Mouse (Mus musculus) adrenal gland, postnatal 10 days (tissue): ENCODE data around the gene Gm26920. TPM values are rescaled to one million over a fixed set of nuclear protein-coding genes. Genes with fewer than 3 reads are reported as not detected.

Experiments used
- DNase-seq: peaks from one replicate; pipeline ENCODE4 v3.0.0; 2021; ENCODE audit warnings: mixed read lengths
- total RNA-seq, 2 experiments: library from RNA; stranded (reverse); gene quantifications; 2 replicates each; pipeline ENCODE4 v1.2.3; 2021

Gene Gm26920
- total RNA-seq, 2 experiments from 2014 or later, result 0.63 to 0.73 TPM

DNA sequence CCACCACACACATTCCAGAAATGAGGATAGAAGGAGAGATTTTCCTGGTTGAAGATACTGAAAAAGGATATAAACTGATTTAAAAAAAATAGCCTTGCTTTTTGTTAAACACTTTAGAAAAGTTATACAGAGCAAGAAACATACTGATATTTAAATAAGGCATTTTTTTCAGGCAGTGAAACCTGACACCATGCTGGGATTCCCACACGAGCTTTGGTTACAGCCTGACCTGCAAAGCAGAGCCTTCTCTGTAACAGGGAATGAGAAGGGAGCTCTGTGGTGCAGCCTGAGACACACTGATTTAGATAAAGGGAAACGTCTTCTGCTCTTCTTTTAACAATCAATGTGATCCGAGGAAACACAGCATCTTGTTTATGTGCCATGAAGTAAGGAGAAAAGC lies 36.6 kb downstream of the Gm26920 start:
- DNase-seq, result no peak

DNA sequence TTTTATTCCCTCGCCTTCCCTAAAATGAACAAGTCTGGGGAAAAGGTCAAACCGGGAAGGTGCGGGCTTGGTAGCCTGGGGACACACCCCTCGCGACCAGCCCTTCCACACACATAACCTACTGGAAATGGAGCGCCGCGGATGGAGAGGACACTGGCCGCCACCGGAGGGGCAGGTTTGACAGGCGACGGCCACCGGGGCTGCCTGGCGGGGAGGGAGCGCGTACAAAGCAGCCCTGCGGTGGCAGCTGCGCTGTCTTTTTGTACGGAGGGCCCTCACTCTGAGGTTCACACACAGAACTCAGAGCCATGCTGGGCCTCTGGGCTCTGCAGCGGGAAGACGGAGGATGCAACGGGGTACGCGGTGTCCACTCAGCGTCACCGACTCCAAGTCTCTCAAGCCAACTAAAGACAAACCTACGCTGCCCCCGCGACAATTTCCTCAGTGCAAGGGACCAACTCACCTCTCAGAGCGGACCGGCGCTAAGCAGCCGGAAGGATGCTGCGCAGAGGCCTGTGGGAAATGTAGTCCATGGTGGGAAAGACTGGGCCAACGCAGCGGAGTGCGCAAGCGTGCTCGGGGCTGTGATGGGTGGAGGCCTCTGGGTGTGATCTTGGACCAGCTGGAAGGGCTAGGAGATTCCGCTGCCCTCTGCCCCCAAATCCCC lies 39.2 kb downstream of the Gm26920 start, which contains the start of gene Zfp14:
TSS of gene Zfp14 (minus strand) at position 499 of the 667 bp plus-strand sequence.
- peak; percentile 91 for DNase-seq

DNA sequence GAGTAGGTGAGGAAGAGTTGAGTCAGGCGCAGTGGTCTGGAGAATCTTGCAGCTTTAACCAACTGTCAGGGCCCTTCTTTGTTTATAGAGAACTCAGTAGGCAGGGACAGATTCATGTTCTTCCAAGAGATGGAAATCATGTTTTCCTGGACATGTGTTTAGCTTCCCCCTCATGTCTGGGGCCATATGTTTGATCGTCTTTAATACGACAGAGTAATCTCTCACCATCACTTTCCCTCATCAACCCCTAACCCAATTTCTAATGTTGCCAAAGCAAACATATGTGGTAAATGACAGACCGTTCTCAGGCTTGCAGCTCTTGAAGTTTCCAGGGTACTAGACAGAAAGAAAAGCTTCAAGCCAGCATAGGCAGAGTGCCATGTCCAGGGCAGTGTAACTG lies 42.1 kb downstream of the Gm26920 start:
- no peak for DNase-seq

DNA sequence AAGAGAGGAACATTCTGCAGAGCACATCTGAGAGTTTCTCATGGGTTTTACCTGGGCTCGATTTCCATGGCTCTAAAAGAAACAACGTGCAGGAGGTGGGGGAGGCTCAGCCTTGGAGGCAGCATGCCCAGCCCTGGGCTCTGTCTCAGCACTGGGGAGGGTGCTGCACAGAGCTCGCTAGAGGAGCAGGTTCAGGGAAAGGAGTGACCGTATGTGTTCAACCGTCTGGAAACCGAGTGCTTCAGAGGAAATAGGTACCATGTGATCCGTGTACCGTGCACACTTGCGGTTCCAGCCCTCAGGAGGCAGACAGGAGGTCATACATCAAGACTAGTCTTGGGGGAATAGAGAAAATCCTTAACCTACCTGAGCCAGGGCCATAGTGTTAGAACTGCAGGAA lies 45.9 kb downstream of the Gm26920 start:
- DNase-seq, result no peak

- no peak for DNase-seq
These were observed 55.9 kb downstream of the Gm26920 start for GRCm38 (mm10) chr7:30034331-30034730.

DNA sequence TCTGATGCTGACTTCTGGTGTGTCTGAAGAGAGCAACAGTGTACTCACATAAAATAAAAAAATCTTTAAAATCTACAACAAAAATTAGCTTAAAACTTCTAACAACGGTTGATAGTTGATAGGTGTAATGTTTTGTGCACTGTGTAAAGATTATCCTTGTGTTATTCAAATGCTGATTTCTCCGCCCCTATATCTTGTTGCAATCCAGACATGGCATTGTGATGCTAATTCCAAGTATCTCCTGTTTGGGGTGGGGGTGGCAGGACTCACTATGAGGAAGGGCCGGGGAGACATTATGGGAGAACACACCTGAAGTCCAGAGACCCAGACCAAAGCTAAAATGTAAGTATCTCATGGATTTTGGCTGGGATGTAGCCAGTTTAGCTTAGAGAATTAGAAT lies 58.8 kb downstream of the Gm26920 start:
- DNase-seq, result no peak

DNA sequence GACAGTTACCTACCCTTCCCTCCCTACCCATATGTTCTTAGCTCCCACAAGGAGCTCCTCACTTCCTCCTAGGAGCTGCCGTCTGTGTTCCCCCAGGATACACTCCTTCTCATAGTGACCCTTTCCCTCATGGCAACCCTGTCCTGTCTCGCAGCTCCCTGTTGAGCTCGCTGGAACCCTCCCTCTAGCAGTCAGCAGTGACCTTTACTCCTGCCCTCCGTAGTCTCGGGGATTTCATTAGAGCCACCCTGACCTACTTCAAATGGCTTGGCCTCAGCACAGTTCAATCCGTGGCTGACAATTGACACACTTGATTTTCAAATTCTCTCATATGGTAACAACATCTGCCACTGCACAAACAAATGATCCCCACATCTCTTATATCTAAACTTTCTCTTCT lies 59.5 kb downstream of the Gm26920 start:
- peak; percentile 22 for DNase-seq

DNA sequence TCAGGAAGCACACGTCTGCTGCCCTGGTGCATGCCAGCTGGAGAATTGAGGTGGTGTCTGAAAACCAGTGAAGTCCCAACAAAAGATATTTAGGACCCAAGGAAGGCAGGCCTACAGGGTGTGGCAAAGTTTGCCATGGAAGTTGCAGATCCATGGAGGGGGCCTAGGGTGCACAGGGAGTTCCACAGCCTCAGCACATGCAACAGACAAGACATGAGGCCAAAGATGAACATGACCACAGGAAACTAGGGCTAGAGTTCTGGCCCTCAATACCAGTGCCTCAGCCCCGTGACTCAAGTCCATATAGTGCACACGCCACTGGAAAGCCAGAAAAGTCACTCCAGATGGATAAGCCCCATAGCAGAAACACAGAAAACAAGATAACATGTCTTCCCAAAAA lies 61.6 kb downstream of the Gm26920 start:
- no peak for DNase-seq

DNA sequence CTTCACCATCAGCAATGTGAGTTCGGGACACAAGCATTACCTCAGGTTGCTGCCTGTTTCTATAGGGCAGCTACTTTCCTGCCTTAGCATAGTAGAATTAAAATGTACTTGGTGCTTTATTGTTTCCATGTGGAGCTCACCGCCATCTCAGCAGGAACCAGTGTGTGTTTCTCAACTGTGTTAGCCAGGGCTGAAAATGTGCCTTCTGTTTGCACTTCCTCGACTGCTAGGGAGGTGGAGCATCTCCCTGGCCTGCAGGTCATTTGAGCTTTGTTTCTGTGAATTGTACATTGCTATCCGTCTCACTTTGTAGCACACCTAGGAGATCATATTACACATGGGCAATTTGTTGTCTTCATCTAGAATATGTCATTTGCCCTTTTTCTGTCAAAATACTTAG lies 62.9 kb downstream of the Gm26920 start:
- DNase-seq, result no peak

DNA sequence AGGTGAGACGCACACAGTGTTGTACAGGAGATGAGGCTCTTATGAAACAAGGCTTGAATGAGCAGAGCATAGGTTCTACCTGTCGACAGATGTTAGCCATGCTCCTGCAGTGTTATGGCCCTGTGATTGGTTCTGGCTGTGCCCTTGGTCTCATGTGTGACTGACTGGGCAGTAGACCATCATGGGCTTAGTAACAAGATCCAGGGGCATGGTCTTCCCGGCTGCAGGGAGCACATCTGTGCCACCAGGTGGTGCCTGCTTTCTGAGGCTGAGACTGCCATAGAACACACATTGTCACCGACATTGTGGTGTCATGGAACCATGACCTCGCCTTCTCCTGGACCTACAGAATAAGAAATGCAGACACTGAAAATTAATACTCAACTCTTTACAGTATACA lies 64.9 kb downstream of the Gm26920 start:
- DNase-seq, result no peak

DNA sequence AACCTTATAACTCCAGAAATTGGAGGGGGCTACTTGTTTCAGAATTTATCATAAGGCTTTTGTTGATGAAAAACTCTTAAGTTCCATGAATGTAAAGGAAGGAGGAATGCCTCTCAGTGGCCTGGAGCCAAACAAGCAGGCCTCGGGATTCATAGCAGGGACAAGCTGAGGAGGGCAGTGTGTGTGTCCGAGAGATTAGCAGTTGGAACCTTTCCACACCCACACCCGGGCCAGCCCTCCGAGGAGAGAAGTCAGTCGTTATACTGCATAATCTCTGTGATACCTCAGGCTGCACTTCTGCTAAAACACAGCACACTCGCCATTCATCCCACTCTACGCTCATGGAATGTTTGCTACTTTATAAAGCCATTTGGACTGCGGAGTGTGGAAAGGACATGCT lies 66.4 kb downstream of the Gm26920 start:
- DNase-seq, result no peak

GRCm38 (mm10) chr7:30023324-30023723 lies 66.9 kb downstream of the Gm26920 start:
- no peak for DNase-seq

- no peak for DNase-seq
These were observed 70.7 kb downstream of the Gm26920 start for GRCm38 (mm10) chr7:30019543-30019942.

DNA sequence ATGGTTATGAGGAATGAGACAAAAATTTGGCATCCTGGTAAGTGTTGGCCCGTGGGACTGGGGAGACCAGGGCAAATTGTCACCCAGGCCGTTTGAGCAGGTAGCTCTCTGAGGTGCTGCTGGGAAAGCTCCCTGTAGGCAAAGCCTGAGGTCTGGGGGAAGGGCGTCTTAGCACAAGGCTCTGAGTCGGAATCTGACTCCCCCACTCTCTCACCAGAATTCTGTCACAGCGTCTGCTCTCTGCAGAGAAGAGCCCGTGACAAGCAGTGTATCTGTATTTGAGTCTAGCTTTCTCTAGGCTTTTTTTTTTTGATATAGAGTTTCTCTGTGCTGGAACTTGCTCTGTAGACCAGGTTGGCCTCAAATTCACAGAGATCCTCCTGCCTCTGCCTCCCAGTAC lies 73.0 kb downstream of the Gm26920 start:
- DNase-seq, result no peak

DNA sequence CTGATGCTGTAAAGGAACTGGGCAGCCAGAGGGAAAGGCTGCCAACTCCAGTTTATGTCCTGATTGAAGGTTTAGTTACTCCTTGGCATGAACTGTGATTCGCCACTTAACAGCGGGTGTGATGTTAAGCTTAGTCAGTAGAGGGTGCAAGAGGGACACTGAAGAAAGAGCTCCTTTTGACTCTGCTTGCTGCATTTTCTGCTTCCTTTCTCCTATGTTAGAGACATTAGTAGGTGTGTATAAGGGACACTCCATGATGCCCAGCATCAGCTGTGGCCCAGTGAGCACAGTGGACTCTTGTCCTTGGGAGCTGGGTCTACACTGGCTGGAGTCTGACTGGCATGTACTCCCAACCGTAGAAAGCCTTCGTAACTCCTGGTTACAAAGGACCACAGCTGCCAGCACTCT lies 77.2 kb downstream of the Gm26920 start:
- DNase-seq, result peak; percentile 69

DNA sequence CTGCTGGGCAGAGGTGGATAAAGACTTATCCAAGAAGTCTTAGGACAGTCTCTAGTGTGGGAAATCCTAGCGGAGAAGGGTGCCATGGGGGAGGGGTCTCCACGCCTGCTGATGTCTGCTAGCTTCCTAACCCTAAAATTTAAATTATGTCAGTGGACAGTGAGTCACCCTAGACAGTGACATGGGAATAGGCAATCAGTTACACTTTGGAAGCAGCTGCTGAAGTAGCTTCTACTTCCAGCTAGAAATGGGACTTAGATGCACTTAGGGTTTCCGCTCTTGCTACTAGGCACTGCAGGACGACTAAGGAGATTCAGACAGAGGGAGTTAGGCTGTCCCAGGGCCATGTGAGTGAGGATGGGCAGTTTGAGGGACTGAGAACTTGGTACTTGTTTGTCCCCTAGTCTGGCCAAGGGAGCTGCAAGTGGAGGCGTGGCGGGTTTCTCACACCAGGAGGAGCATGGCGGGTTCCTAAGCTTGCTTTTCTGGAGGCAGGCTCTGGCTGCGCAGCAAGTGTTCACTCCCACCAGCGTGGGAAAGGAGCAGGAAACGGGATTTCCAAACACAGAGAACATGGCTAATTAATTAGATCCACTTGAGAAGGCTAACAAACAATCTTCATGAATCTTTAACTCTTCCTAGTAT lies 79.5 kb downstream of the Gm26920 start:
- no peak for DNase-seq

- DNase-seq, result no peak
These were observed 80.7 kb downstream of the Gm26920 start for GRCm38 (mm10) chr7:30009321-30010085.

DNA sequence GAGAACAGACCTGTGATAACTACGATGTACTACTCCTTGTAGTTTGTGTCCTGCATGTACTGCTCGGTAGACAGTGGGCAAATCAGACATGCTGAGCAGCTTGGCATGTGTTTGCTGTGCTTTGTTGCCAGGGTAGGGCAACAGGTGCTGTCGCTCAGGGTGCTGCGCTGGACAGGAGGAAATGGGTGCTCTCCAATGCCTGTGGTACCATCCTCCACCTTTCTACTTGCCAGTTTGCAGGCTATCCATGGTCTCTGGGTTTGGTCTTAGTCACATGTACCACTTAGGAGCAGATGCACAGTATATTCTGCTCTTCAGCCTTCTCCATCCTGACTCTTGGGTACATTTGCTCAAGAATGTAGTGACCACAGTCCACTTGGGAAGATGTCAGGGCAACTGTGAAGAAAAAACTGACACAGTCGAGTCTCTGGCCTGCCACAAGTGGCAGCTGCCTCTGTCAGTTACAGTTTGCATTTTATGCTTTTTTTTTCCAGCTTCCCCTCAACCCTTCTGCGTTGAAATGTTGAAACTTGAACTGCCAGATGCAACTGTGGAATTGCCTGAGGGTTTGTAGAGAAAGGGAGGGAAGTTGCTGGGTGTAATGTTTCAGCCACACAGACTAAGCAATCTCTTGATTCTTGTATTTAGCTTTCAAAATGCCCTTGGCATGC lies 82.1 kb downstream of the Gm26920 start:
- no peak for DNase-seq

GRCm38 (mm10) chr7:30007601-30008000 lies 82.6 kb downstream of the Gm26920 start:
- no peak for DNase-seq
